Mouse (Mus musculus) hindlimb bud, embryonic 11.5 days (tissue): ENCODE data around the gene Gstcd.

Experiments used
- DNase-seq: peaks from one replicate; pipeline ENCODE4 v3.0.0-alpha.2; 2012; ENCODE audit warnings: low read depth, low spot score; ENCODE audit errors: extremely low spot score

Gstcd gene

DNA sequence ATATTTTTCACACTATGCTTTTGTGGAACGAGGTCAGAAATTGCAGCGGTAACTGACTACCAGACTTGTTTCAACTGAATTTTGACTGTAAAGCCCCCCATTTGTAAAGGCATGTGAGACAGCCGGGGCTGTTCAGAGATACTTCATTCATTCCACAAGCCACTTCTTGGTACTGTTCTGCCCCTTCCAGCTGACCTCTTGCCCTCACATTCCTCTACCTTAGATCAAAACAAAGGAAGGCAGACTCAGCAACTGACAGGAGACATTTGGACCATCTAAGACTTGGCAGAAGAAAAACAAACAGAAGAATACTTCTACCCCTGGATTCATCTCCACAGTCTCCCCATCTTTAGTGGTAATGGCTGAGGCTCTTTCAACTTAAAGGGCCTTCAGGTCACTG, 147.2 kb downstream of the Gstcd start:
- no peak for DNase-seq

DNA sequence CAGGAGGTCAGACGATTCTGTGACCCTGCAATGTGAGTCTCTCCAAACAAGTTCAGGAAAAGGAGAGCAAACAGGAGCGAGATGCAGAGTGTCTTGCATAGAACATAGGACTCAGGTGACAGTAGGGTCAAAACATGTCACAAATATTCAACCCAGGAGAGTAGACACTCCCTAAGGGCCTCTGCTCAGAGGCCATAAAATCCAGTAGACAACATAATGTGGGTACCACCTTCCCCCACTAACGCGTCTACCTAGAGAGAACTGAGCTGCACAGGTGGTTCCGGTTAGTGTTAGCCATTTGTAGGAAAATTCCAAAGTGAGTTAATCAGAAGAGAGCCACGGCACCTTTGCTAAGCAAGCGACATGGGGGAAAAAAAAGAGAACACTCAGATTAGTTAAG, 147.6 kb downstream of the Gstcd start:
- peak; percentile 66 for DNase-seq

DNA sequence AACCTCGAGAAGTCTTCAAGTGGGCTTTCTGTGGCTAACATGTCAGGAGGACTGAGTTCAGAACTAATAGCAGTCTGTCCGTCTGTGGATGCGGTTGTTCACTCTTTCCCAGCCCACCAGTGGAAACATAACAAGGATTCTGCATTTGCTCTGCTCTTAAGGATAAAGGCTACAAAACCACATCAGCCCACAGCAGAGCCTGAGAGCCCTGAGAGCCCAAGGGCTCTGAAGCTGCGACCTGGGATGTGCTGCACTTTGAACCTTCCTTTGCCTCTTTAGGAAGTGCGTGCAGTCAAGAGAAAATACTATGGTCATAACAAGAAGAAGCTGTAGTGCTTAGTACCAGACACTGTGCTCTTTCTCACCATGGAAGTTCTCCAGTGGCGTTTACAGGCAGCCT, 149.1 kb downstream of the Gstcd start:
- DNase-seq: no peak

DNA sequence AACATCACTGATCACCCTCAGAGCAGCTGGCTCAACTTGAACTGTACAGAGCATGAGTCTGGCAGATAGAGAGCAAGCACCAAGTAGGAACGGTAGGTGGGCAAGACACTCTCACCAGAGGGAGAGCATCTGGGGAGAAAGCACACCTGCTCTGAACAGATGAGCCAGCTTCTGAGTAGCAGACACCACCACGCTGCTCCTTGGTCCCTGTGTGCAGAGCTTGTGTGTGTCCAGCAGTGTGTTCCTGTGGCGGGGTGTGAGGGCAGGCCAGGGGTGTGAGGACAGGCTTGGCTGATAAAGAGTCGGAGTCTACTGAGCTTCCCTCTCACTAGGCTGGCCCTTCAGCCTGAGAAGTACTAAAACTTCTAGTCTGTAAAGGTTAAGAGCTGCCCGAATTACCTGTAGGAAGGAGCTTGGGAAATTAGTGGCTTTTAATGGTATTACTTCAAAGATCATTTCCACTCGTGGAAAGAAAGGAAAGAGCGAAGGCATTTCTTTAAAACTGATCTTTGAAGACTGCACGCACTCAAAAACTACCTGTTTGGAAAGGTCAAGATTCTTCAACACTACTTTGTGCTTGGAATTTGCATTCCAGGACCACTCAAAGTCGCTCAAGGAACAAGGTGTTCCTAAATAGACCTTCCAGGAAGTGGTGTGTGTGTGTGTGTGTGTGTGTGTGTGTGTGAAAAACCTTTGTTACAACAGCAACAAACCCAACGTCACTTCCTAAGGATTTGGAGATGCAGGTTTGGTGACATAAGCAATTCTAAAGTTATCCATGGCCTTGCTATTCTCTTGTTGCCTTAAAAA, 151.4 kb downstream of the Gstcd start:
- no peak for DNase-seq

DNA sequence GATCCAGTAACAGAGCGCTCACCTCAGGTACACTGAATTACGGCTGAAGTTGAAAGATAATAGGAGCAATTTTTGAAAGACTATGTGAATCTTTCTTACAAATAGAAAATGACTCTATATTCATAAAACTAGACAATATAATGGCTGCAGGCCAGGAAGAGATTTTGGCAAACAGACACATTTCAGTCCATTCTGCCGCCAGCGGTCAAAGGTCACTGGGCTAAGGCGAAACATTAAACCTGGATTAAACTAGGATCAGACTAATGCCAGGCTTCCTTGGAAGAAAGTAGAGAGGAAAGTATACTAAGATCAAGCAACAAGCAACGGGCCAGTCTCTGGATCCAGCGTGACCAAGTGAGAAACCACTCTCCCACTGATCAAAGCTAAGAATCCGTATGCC, 152.8 kb downstream of the Gstcd start:
- DNase-seq: no peak

DNA sequence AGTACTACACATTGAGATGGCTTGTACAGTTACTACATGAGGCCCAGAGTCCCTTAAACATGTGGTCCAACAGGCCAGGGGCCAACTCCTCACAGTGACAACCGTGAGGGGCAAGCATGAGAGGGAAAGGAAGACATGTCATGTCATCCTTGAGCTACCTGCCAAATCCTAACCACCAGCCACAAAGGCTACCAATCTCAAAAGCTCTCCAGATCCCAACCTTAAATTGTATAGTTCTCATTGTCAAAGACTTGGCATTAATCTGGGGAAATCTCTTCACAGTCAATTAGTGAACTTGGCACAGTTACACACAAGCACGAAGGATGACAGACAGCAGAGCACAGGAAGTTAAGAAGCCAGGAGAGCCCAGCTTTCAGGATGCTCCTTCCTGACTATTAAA, 157.2 kb downstream of the Gstcd start:
- no peak for DNase-seq
